Mouse (Mus musculus) liver, embryonic 12.5 days (tissue): ENCODE measurements at regions not wholly inside any gene's neighbourhood (a gene's known extent, or its start where the extent isn't known, plus 50 kb on each side); places are given as distances from the start of the nearest gene placed in this dataset.

Source experiments
- ATAC-seq: fragments of 200-750 bp; cut with Nextera tagmentation; 2 replicates; pipeline ENCODE4 v1.8.0; 2017; ENCODE audit warnings: moderate number of reproducible peaks, mild to moderate bottlenecking, moderate library complexity
- H3K27ac ChIP-seq: fragments of 300-500 bp; sonication (generic); 2 replicates; pipeline ENCODE4 v1.5.1; 2016; ENCODE audit warnings: mild to moderate bottlenecking
- H3K27me3 ChIP-seq: fragments of 300-500 bp; sonication (generic); replicated peaks from 2 replicates; pipeline ENCODE4 v1.6.1; 2016; ENCODE audit warnings: mild to moderate bottlenecking, moderate library complexity
- H3K36me3 ChIP-seq: fragments of 300-500 bp; sonication (generic); 2 replicates; pipeline ENCODE4 v1.6.1; 2016; ENCODE audit warnings: mild to moderate bottlenecking, moderate library complexity
- H3K4me1 ChIP-seq: fragments of 300-500 bp; sonication (generic); 2 replicates; pipeline ENCODE4 v1.6.1; 2016
- H3K4me2 ChIP-seq: fragments of 300-500 bp; sonication (generic); 2 replicates; pipeline ENCODE4 v1.6.1; 2016; ENCODE audit warnings: mild to moderate bottlenecking, moderate library complexity
- H3K4me3 ChIP-seq: fragments of 300-500 bp; sonication (generic); 2 replicates; pipeline ENCODE4 v1.5.1; 2016; ENCODE audit warnings: mild to moderate bottlenecking, moderate library complexity
- H3K9ac ChIP-seq: fragments of 300-500 bp; sonication (generic); 2 replicates; pipeline ENCODE4 v1.6.1; 2016; ENCODE audit warnings: mild to moderate bottlenecking, moderate library complexity
- H3K9me3 ChIP-seq: fragments of 300-500 bp; sonication (generic); replicated peaks from 2 replicates; pipeline ENCODE4 v1.6.1; 2016; ENCODE audit warnings: mild to moderate bottlenecking, moderate library complexity
- WGBS: fragments of 180-500 bp; shearing (Covaris S2); methylation state at CpG from one replicate; pipeline ENCODE4 v1.1.7; 2016; ENCODE audit not compliant: insufficient replicate concordance; 5-methylcytosine and 5-hydroxymethylcytosine counted together

DNA sequence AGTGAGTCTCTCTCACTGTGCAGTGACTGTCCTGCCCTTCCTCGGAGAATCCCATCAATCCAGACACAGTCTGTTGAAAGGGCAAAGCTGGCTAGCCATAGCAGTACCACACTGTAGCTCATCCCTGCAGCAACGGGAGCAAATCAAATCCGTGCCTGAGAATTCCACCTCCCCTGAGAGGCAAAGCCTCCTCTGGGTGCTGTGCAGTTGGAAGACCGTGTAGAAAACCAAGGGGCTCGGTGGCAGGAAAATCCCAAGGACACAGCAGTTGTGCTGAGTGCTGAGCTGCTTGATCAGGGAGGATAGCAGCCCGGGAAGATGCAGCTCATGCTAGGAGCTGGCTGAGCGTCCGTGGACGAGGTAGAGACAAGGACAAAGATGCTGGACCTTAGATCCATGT is 418.7 kb upstream of the Trpc7 start:
- Histone ChIP-seq H3K27me3 (no peaks in the 10 kb centered on the region), H3K9me3 (no peaks in the 10 kb centered on the region), H3K27ac (no peak overlapping the region), H3K9ac (no peak overlapping the region), H3K4me2 (no peak overlapping the region), H3K4me3 (no peak overlapping the region), H3K36me3 (no peaks in the 10 kb centered on the region), H3K4me1 (no peaks in the 10 kb centered on the region)
- ATAC-seq = no peak
- 45% methylated on average over 9 of the region's 9 CpGs for WGBS

- no peaks in the 10 kb centered on the region for H3K4me1 ChIP-seq
- H3K27ac ChIP-seq = no peak overlapping the region
- no peak overlapping the region for H3K4me2 ChIP-seq
- H3K27me3 ChIP-seq = no peaks in the 10 kb centered on the region
- H3K4me3 ChIP-seq = no peak overlapping the region
- no peak overlapping the region for H3K9ac ChIP-seq
- H3K36me3 ChIP-seq = no peaks in the 10 kb centered on the region
- WGBS = 42% methylated on average over 2 of the region's 2 CpGs
- H3K9me3 ChIP-seq = no peaks in the 10 kb centered on the region
- no peak for ATAC-seq
These were observed 417.9 kb upstream of the Trpc7 start for GRCm38 (mm10) chr13:57313731-57314130.

DNA sequence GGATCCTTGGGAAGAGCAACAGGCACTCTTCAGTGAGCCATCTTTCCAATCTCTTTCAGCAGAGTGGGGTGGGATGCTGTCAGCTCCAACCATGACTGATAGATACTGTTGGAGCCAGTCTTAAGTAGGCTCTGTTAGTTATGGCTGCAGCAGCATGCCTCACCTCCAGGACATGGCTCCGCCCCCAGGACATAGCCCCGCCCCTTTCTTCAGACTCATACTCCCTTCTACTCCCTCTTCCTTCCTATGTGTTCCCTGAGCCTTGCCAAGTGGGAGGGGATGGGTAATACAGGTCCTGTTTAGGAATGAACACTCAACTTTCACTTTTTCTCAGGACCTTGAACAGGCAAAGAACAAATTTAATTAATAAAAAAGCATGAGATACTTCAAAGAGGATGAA is 415.4 kb upstream of the Trpc7 start:
- Histone ChIP-seq H3K27ac (no peak overlapping the region), H3K9me3 (no peaks in the 10 kb centered on the region), H3K4me1 (no peaks in the 10 kb centered on the region), H3K27me3 (no peaks in the 10 kb centered on the region), H3K4me3 (no peak overlapping the region), H3K4me2 (no peak overlapping the region), H3K9ac (no peak overlapping the region), H3K36me3 (no peaks in the 10 kb centered on the region)
- no peak for ATAC-seq
- WGBS = 30% methylated on average over 2 of the region's 2 CpGs

GRCm38 (mm10) chr13:57309618-57310017 is 413.8 kb upstream of the Trpc7 start:
- Histone ChIP-seq H3K9ac (no peak overlapping the region), H3K27ac (no peak overlapping the region), H3K4me3 (no peak overlapping the region), H3K27me3 (no peaks in the 10 kb centered on the region), H3K9me3 (no peaks in the 10 kb centered on the region), H3K4me2 (no peak overlapping the region), H3K4me1 (no peaks in the 10 kb centered on the region), H3K36me3 (no peaks in the 10 kb centered on the region)
- WGBS = 60% methylated on average over 4 of the region's 4 CpGs
- no peak for ATAC-seq

GRCm38 (mm10) chr13:57307971-57308903 is 412.4 kb upstream of the Trpc7 start:
- no peaks in the 10 kb centered on the region for H3K4me1 ChIP-seq
- no peak overlapping the region for H3K4me3 ChIP-seq
- WGBS = 37% methylated on average over 20 of the region's 20 CpGs
- H3K9ac ChIP-seq = no peak overlapping the region
- no peaks in the 10 kb centered on the region for H3K36me3 ChIP-seq
- ATAC-seq = no peak
- no peaks in the 10 kb centered on the region for H3K9me3 ChIP-seq
- H3K4me2 ChIP-seq = no peak overlapping the region
- no peak overlapping the region for H3K27ac ChIP-seq
- H3K27me3 ChIP-seq = no peaks in the 10 kb centered on the region

DNA sequence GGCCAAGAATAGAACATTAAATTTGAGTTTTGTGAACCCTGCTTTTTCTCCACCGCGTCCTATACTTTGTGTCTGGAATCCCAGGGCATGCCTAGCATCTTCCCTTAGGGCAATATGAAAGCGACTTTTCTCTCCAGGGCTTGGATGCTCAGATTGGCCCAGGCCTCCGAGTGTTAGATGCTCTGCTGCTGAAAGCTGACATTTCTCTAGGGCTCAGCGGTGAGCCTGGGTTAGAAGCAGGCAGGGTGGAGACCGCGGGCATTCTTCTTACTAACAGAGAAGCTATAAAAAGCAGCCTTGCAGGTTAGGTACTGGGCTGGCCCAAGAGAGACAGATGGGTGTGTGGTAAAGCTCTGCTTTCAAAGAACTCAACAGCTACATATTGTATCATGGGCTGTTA is 409.8 kb upstream of the Trpc7 start:
- 74% methylated on average over 7 of the region's 7 CpGs for WGBS

DNA sequence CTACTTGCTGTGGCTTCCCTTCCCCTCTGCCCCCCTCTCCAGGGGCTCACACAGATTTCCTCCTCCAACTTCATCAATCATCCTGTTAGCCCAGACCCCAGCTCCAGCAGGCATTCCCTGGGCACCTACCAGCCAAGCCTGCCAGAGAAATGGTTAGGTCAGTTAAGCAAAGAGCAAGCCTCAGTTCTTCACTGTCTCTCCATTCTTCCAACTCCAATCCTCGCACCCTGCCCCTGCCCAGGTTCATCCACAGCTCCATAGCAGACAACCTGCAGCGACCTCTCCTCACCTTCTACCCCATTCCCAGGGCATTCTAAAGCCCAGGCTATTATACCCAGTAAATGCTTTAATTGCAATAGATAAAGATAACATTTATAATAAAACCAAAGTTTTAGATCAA is 408.0 kb upstream of the Trpc7 start:
- Histone ChIP-seq H3K36me3 (no peaks in the 10 kb centered on the region), H3K9ac (no peak overlapping the region), H3K4me1 (no peaks in the 10 kb centered on the region), H3K27ac (no peak overlapping the region), H3K27me3 (no peaks in the 10 kb centered on the region), H3K4me2 (no peak overlapping the region), H3K4me3 (no peak overlapping the region), H3K9me3 (no peaks in the 10 kb centered on the region)
- ATAC-seq = no peak
- 51% methylated on average over 2 of the region's 2 CpGs for WGBS

More for the DNA sequence above, 409.8 kb upstream of the Trpc7 start:
- no peak overlapping the region for H3K4me2 ChIP-seq
- no peaks in the 10 kb centered on the region for H3K36me3 ChIP-seq
- H3K4me3 ChIP-seq = no peak overlapping the region
- no peaks in the 10 kb centered on the region for H3K9me3 ChIP-seq
- H3K27me3 ChIP-seq = no peaks in the 10 kb centered on the region
- no peaks in the 10 kb centered on the region for H3K4me1 ChIP-seq
- H3K27ac ChIP-seq = no peak overlapping the region
- ATAC-seq = no peak
- H3K9ac ChIP-seq = no peak overlapping the region

- H3K27me3 ChIP-seq = no peaks in the 10 kb centered on the region
- no peaks in the 10 kb centered on the region for H3K4me1 ChIP-seq
- no peaks in the 10 kb centered on the region for H3K36me3 ChIP-seq
- H3K27ac ChIP-seq = no peak overlapping the region
- WGBS = 71% methylated on average over 9 of the region's 9 CpGs
- H3K9ac ChIP-seq = no peak overlapping the region
- no peak for ATAC-seq
- H3K4me2 ChIP-seq = no peak overlapping the region
- H3K9me3 ChIP-seq = no peaks in the 10 kb centered on the region
- no peak overlapping the region for H3K4me3 ChIP-seq
These were observed 396.1 kb upstream of the Trpc7 start for GRCm38 (mm10) chr13:57291737-57292490.

DNA sequence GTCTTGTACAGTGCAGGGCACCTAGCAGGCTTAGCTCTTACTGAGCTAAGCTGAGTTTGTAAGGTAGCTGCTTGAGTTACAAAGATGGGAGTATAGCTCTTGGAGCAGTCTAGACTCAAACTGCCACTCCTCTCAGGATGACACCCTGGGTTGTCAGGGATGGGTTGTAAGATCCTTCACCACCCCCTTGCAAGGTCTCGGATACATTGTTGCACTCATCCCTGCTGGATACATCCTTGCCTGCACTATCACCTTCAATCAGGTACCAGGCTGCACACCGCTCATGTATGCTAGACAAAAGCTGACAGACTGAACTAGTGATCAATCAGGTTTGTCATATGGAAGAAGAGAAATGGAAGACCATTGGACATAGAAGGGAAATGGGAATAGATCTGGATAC is 390.4 kb upstream of the Trpc7 start:
- H3K4me1 ChIP-seq = no peaks in the 10 kb centered on the region
- H3K9me3 ChIP-seq = no peaks in the 10 kb centered on the region
- H3K9ac ChIP-seq = no peak overlapping the region
- H3K4me3 ChIP-seq = no peak overlapping the region
- H3K27ac ChIP-seq = no peak overlapping the region
- 0 out of 2 replicates have a peak, but pooled peaks cover 6% of the 10 kb centered on the region for H3K27me3 ChIP-seq
- H3K4me2 ChIP-seq = no peak overlapping the region
- ATAC-seq = no peak
- WGBS = 75% methylated on average over 2 of the region's 2 CpGs
- no peaks in the 10 kb centered on the region for H3K36me3 ChIP-seq

DNA sequence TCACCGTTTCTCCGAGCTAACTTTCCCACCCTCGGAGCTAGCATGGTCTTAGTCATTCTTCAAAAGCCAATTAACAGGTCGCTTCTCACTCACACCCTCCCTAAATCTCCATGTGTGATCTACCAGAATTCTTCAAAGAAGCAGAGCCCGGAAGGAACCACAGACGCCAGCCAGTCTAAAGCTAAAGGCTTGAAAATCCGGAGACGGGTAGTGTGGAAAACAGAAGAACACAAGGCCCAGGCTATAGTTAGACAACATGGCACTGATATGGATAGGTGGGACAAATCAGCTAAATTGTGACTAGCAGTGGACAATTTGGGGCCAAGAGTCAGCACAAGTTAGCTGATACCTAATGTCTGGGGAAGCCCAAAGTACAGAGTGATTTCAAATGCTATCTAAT is 387.0 kb upstream of the Trpc7 start:
- H3K4me3 ChIP-seq = no peak overlapping the region
- H3K27me3 ChIP-seq = 0 out of 2 replicates have a peak, but pooled peaks cover 6% of the 10 kb centered on the region
- H3K4me2 ChIP-seq = no peak overlapping the region
- H3K36me3 ChIP-seq = no peaks in the 10 kb centered on the region
- no peak overlapping the region for H3K27ac ChIP-seq
- H3K9ac ChIP-seq = no peak overlapping the region
- ATAC-seq = no peak
- no peaks in the 10 kb centered on the region for H3K4me1 ChIP-seq
- WGBS = 26% methylated on average over 8 of the region's 8 CpGs
- H3K9me3 ChIP-seq = no peaks in the 10 kb centered on the region

- no peaks in the 10 kb centered on the region for H3K4me1 ChIP-seq
- no peak overlapping the region for H3K9ac ChIP-seq
- ATAC-seq = no peak
- no peaks in the 10 kb centered on the region for H3K36me3 ChIP-seq
- no peak overlapping the region for H3K4me2 ChIP-seq
- WGBS = 38% methylated on average over 24 of the region's 24 CpGs
- H3K4me3 ChIP-seq = no peak overlapping the region
- H3K27ac ChIP-seq = no peak overlapping the region
- no peaks in the 10 kb centered on the region for H3K9me3 ChIP-seq
- H3K27me3 ChIP-seq = 0 out of 2 replicates have a peak, but pooled peaks cover 6% of the 10 kb centered on the region
These were observed 386.3 kb upstream of the Trpc7 start for GRCm38 (mm10) chr13:57281941-57282710.

- Histone ChIP-seq H3K4me1 (no peaks in the 10 kb centered on the region), H3K27ac (no peak overlapping the region), H3K27me3 (0 out of 2 replicates have a peak, but pooled peaks cover 6% of the 10 kb centered on the region), H3K4me2 (no peak overlapping the region), H3K9me3 (no peaks in the 10 kb centered on the region), H3K36me3 (no peaks in the 10 kb centered on the region), H3K4me3 (no peak overlapping the region), H3K9ac (no peak overlapping the region)
- ATAC-seq = no peak
- 19% methylated on average over 3 of the region's 3 CpGs for WGBS
These were observed 385.7 kb upstream of the Trpc7 start for GRCm38 (mm10) chr13:57281504-57281903.
